Mouse (Mus musculus) thymus, adult 18-20 months (tissue): ENCODE measurements at regions not wholly inside any gene's neighbourhood (a gene's known extent, or its start where the extent isn't known, plus 50 kb on each side); places are given as distances from the start of the nearest gene placed in this dataset.
"Not testable (repeated sequence)": the region's sequence is repeated elsewhere in the genome, so short reads cannot be mapped to it uniquely, and the experiment has no call there.

Experiments
- DNase-seq, 2 experiments: peaks; one replicate each; pipeline ENCODE4 v3.0.0; 2022; ENCODE audit warnings: mixed read lengths in 2 of 2

GRCm38 (mm10) chr12:54517265-54517664 lies 139.1 kb downstream of the Sptssa start:
- no peak for DNase-seq

GRCm38 (mm10) chr12:54516463-54516862 lies 139.9 kb downstream of the Sptssa start:
- no peak for DNase-seq

- not testable (repeated sequence) for DNase-seq
Observed at GRCm38 (mm10) chr12:54516039-54516438, 140.3 kb downstream of the Sptssa start.

- no peak for DNase-seq
Observed at GRCm38 (mm10) chr12:54509903-54510302, 146.5 kb downstream of the Sptssa start.

GRCm38 (mm10) chr12:54502775-54503174 lies 153.6 kb downstream of the Sptssa start:
- no peak for DNase-seq

GRCm38 (mm10) chr12:54499963-54500362 lies 156.4 kb downstream of the Sptssa start:
- no peak for DNase-seq

GRCm38 (mm10) chr12:54495701-54496374 lies 160.5 kb downstream of the Sptssa start:
- DNase-seq = no peak

GRCm38 (mm10) chr12:54494756-54495375 lies 161.5 kb downstream of the Sptssa start:
- no peak for DNase-seq

- DNase-seq = no peak
Observed at GRCm38 (mm10) chr12:54492737-54493136, 163.6 kb downstream of the Sptssa start.

- DNase-seq = no peak
Observed at GRCm38 (mm10) chr12:54490460-54490859, 165.9 kb downstream of the Sptssa start.

- DNase-seq = peak; percentile 9 to 16
Observed at GRCm38 (mm10) chr12:54489675-54490074, 166.7 kb downstream of the Sptssa start.

- no peak for DNase-seq
Observed at GRCm38 (mm10) chr12:54487689-54488088, 168.7 kb downstream of the Sptssa start.

GRCm38 (mm10) chr12:54482020-54482419 lies 174.4 kb downstream of the Sptssa start:
- DNase-seq = no peak

GRCm38 (mm10) chr12:54479841-54480240 lies 176.5 kb downstream of the Sptssa start:
- DNase-seq = no peak

- DNase-seq = no peak
Observed at GRCm38 (mm10) chr12:54472881-54473280, 183.5 kb downstream of the Sptssa start.

- DNase-seq = no peak
Observed at GRCm38 (mm10) chr12:54472407-54472806, 184.0 kb downstream of the Sptssa start.

GRCm38 (mm10) chr12:54467635-54468034 lies 188.7 kb downstream of the Sptssa start:
- no peak for DNase-seq

GRCm38 (mm10) chr12:54463806-54464205 lies 192.6 kb downstream of the Sptssa start:
- no peak for DNase-seq

GRCm38 (mm10) chr12:54461411-54461810 lies 195.0 kb downstream of the Sptssa start:
- DNase-seq = no peak

GRCm38 (mm10) chr12:54460135-54460523 lies 196.2 kb downstream of the Sptssa start:
- DNase-seq = no peak

- DNase-seq = no peak
Observed at GRCm38 (mm10) chr12:54459462-54460134, 196.8 kb downstream of the Sptssa start.

- no peak for DNase-seq
Observed at GRCm38 (mm10) chr12:54456731-54457130, 199.6 kb downstream of the Sptssa start.

- no peak for DNase-seq
Observed at GRCm38 (mm10) chr12:54454606-54455005, 201.8 kb downstream of the Sptssa start.

GRCm38 (mm10) chr12:54453343-54453742 lies 203.0 kb downstream of the Sptssa start:
- DNase-seq = no peak
